Mouse (Mus musculus) central nervous system, embryonic 11.5 days (tissue): ENCODE measurements around the gene Vmn2r86. TPM values are rescaled to one million over a fixed set of nuclear protein-coding genes. Genes with fewer than 3 reads are reported as not detected.

Experiments
- polyA plus RNA-seq: library from polyadenylated mRNA; depleted of rRNA; stranded (reverse); fragments of >200 nt; gene quantifications from 2 replicates; pipeline ENCODE4 v1.2.3, GENCODE M21; 2012; rRNA removed

Gene Vmn2r86
- 0.02 TPM in 1 of 2 replicates, not detected in the other for polyA plus RNA-seq

DNA sequence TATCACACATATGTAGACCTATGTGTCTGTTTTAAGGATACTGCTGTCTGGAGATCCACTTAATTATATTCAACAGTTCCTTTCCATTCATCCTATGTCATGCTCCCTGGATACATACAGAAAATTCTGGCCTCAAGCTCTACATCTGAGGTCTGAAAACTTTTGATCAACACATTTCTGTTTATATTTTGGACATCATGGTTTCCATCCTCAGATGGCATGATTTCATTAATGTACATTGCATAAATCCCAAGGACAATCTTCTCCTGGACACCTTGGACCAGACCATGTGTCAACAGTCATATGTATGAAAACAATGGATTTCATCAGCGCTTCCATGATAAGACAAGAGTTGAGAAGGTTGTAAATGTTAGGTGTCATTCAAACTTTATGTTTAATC is at the start of gene Vmn2r86:
TSS of gene Vmn2r86 (minus strand) at position 101 of the 400 bp plus-strand sequence.

DNA sequence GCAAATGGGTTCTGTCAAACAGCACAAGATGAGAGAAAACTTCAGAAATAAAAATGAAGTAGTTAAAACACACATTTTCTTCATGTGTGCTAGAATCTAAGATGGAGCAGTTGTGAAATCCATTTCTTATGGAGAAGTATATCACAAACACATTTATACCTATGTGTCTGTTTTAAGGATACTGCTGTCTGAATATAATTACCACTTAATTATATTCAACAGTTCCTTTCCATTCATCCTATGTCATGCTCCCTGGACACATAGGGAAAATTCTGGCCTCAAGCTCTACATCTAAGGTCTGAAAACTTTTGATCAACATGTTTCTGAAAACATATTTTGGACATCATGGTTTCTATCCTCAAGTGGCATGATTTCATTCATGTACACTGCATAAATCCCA is 41.4 kb upstream of the Vmn2r86 start, which contains the start of gene Vmn2r87:
TSS of gene Vmn2r87 (minus strand) at position 101 of the 400 bp plus-strand sequence.

GRCm38 (mm10) chr10:130429603-130430002 is 26.2 kb downstream of the Vmn2r86 start, which contains the start of gene Vmn2r85:
TSS of gene Vmn2r85 (minus strand) at chr10:130429703.

DNA sequence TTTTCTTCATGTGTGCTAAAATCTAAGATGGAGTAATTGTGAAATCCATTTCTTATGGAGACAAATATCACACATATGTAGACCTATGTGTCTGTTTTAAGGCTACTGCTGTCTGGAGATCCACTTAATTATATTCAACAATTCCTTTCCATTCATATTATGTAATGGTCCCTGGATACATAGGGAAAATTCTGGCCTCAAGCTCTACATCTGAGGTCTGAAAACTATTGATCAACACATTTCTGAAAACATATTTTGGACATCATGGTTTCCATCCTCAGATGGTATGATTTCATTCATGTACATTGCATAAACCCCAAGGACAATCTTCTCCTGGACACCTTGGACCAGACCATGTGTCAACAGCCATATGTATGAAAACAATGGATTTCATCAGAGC is 61.6 kb downstream of the Vmn2r86 start, which contains the start of gene Vmn2r84:
TSS of gene Vmn2r84 (minus strand) at position 101 of the 400 bp plus-strand sequence.

Other genes starting within 250 kb of the Vmn2r86 start
- gene Olfr827, start 241.6 kb downstream of the Vmn2r86 start, polyA plus RNA-seq: not detected in 2 replicates
- gene Neurod4, start 175.8 kb downstream of the Vmn2r86 start, polyA plus RNA-seq: 4.0 and 6.9 TPM in 2 replicates
- 0.47 and 0.53 TPM in 2 replicates for gene Tespa1, start 133.2 kb downstream of the Vmn2r86 start, polyA plus RNA-seq
- gene Vmn2r84, start 61.7 kb downstream of the Vmn2r86 start, polyA plus RNA-seq: under 0.01 TPM in 1 of 2 replicates, not detected in the other
- 0.04 TPM in 1 of 2 replicates, not detected in the other for gene Vmn2r85, start 26.3 kb downstream of the Vmn2r86 start, polyA plus RNA-seq
- gene Vmn2r87, start 41.3 kb upstream of the Vmn2r86 start, polyA plus RNA-seq: 0.11 and 0.22 TPM in 2 replicates